Mouse (Mus musculus): Measurements from ENCODE around the gene 4930442H23Rik.
"Not testable (repeated sequence)": the region's sequence is repeated elsewhere in the genome, so short reads cannot be mapped to it uniquely, and the experiment has no call there.

4930442H23Rik gene

DNA sequence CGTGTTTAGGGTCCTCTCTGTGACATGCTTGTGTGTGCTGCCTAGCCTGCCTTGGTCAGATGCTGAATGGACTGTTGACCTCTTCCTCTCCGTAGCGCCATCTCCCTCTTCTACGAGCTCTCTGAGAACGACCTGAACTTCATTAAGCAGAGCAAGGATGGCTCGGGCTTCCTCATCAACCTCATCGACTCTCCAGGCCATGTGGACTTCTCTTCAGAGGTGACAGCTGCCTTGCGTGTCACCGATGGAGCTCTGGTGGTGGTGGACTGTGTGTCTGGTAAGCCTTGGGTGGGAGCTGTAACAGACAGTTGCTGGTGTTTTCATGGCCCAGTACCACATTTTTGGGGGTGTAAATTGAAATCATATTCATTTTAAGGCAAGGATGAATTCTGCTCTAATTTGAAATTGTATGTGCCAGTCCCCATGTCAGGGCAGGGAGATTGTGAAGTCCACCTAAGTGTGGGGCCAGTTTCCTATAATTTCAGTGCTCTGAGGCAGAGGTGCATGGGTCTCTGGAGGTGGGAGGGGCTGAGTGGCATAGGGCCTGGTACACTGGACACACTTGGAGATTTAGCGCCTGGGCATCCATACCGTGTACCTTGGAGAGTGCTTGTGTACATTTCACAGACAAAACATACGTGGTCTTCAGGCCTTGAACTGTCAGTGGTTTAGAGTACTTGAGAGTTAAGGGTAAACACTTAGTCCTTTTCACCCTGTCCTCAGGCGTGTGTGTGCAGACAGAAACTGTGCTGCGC, 5.5 kb downstream of the 4930442H23Rik start:
- DNase-seq (ENCODE audit: low spot score in 2 of 2) = no peak

DNA sequence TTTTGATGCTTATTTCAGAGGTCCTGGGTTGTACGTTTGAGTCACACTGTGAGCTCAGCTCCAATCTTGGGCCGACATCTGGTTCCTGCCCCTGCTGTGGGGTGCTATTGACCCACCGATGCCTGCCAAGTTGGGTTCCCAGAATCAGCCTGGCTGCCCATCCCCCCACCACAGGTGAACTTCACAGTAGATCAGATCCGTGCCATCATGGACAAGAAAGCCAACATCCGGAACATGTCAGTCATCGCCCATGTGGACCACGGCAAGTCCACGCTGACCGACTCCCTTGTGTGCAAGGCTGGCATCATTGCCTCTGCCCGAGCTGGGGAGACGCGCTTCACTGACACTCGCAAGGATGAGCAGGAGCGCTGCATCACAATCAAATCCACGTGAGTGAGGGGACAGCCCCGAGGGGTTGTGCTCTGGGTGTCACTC, 6.1 kb downstream of the 4930442H23Rik start:
- no peak for DNase-seq (ENCODE audit: low spot score in 2 of 2)

DNA sequence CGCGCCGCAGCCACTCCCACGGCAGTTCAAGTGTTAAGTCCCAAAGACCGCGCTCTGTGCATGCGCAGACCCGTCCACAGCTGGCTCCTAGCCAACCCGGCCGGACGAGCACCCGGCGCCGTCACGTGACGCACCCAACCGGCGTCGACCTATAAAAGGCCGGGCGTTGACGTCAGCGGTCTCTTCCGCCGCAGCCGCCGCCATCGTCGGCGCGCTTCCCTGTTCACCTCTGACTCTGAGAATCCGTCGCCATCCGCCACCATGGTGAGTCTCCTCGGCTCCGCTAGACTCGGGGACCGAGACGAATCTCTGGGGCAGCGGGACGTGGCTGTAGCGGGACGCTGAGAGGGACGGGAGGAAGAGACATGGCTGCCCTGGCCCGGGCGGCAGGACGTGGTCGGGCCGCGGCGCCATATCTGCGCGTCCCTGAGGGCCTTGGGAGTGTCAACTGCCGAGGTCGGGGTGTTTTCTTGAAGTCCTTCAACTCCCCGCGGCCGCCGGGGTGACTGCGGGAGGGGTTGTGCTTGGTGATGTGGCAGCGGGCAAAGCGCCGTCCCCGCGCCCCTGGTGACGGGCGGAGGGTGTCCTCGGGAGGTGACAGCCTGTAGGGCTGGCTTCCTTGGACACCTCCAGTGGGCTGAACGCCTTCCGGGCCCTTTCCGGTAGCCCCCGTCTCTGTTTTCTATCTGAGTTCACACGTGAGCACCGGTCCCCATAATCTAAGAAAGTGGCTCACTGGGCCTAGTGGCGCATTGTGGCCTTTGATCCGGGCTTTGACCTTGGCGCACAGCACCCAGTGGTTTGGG, 7.0 kb downstream of the 4930442H23Rik start, which contains the start of gene Eef2:
Gene Eef2, plus strand, starts transcription at position 166 of the 806 bp plus-strand sequence.
- peak; percentile 96 to 99 for DNase-seq (ENCODE audit: low spot score in 2 of 2)

DNA sequence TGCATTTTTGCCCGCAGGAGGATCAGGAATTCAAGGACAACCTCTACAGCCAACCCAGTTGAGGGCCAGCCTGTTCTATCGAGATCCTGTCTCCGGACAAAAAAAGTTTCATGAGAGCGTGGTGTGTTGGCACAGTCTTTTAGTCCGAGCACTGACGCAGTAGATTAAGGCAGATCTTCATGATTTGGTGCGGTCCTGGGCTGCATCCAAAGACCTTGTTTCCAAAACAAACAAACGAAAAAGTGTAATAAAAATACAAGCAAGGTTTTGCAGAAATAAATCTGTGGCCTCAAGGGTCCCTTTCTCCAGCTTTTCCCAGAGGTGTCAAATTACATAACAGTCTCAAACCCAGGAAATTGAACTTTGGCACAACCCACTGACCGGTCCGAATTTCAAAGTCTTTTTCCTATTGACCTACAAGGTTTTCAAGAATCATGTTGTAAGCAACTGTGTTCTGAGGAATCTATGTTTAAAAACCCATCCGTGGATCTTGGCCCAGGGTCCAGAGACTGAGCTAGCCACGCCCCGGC, 7.6 kb downstream of the 4930442H23Rik start:
- no peak for DNase-seq (ENCODE audit: low spot score in 2 of 2)

DNA sequence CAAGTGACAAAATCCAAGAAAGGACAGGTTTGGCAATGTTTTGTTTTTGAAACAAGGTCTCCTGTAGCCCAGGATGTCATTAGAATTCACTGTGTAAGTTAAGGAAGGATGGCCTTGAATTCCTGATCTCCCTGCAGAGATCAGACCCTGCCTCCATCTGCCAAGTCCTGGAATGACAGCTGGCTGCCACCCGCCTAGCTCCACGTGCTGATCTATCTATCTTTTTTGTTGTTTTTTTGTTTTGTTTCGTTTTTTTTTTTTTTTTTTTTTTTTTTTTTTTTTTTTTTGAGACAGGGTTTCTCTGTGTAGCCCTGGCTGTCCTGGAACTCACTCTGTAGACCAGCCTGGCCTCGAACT, 8.3 kb downstream of the 4930442H23Rik start:
- not testable (repeated sequence) for DNase-seq (ENCODE audit: low spot score in 2 of 2)

DNA sequence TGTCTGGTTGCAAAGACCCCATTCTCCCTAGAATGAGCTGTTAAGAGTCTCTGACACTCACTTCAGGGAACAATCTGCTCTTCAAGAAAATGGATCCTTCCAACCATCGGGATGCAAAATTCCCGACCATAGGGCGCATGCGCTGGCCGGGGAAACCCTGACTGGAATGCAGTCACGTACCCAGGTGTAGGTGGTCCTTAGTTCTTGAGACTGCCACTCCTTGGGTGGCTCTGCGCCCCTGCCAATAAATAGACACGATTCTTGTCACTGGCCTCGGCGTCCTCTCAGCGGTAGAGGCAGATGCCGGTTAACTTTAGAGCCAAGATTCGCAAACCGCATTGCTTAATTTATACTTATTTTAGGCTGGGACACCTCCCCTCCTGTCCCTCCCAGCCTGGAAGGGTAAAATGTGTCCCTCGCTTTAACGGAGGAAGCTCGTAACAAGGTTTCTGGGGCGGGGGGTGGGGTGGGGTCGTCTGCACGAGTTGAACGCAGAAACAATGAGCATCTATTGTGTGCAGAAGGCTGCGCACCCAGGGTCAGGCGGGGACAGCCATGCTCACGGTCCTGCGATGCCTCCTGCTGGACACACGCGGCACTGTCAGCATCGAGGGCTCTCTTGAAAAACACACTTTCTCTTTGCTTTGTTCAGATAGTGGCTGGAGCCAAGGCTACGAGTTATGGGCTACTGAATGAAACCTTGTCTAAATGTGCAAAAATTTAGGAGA, 8.9 kb downstream of the 4930442H23Rik start:
- DNase-seq (ENCODE audit: low spot score in 2 of 2) = peak; percentile 83 to 85

DNA sequence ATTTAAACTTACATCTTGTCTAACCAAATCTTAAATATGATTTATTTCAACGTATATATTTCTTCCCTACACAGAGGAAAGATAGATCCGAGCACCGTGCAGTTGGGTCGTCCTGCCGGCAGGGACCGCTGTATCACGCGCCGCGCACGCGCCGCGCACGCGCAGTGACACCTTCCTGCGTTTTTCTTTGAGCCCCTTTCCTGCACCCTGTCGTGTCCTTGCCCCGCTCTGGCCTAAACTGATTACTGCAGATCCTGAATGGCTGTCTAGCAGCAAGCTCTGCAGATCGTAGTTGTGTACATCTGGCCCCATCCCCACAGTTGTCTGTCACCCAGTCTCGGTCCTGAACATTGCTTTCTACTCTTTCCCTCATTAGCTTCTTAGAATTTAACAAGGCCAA, 10.5 kb downstream of the 4930442H23Rik start:
- DNase-seq (ENCODE audit: low spot score in 2 of 2) = peak in 1 of 2 experiments; percentile 82

DNA sequence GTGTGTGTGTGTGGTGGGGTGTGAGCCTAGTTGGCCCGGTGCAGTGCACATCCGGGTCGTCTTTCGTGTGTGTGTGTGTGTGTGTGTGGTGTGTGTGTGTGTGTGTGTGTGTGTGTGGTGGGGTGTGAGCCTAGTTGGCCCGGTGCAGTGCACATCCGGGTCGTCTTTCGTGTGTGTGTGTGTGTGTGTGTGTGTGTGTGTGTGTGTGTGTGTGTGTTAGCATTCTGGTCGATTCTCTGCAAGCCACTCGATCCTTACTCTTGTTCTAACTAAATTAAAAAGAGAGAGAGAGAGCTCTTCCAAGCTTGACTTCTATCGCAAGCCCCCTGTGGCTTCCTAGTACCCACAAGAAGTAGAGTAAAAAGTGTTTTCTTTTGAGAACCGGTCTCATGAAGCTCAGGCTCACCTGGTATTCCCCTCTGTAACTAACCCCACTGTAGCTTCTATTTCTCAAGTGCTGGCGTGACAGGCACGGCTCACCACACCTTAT, 14.2 kb downstream of the 4930442H23Rik start:
- not testable (repeated sequence) for DNase-seq (ENCODE audit: low spot score in 2 of 2)

DNA sequence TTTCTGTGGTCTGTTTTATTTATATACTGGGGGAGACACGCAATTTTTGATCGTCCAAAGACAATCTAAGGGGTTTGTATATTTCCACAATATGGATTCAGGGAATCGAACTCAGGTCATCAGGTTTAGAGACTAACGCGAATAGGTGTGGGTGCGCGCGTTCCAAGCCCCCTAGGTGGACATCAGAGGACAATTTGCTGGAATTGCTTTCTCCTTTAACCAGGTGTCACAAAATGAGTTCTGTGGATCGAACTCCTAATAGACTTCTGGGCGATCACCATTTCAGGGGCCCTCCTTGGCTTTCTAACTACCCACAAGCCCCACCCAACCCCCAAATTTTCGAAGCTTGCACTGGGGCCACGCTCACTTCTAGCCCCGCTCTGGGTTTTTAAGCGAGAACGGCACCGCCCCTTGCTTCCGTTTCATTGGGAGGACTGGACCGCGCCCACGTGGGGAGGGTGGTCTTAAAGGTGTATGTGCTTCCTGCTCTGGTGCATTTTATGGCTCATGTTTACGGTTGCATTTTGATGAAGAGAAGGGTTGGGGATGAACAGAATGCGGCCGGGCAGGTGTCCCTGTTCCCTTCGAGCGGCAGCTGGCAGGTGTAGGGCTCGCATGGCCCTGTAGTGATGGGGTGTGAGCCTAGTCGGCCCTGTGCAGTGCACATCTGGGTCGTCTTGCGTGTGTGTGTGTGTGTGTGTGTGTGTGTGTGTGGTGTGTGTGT, 15.0 kb downstream of the 4930442H23Rik start:
- DNase-seq (ENCODE audit: low spot score in 2 of 2) = peak in 1 of 2 experiments; percentile 70

DNA sequence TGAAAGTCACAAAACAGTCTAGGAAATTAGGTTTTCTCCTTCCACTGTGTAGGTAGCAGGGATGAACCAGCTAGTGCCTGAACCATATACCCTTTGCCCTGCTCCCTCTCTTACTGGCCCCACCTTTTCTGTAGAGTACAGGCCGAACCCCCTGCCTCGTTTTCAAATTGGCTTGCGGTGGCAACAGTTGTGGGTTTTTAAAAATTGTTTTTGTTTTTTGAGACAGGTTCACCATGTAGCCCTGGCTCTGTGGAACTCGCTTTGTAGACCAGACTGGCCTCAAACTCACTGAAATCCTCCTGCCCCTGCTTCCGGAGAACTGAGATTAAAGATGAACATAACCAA, 15.6 kb downstream of the 4930442H23Rik start:
- DNase-seq (ENCODE audit: low spot score in 2 of 2) = no peak

DNA sequence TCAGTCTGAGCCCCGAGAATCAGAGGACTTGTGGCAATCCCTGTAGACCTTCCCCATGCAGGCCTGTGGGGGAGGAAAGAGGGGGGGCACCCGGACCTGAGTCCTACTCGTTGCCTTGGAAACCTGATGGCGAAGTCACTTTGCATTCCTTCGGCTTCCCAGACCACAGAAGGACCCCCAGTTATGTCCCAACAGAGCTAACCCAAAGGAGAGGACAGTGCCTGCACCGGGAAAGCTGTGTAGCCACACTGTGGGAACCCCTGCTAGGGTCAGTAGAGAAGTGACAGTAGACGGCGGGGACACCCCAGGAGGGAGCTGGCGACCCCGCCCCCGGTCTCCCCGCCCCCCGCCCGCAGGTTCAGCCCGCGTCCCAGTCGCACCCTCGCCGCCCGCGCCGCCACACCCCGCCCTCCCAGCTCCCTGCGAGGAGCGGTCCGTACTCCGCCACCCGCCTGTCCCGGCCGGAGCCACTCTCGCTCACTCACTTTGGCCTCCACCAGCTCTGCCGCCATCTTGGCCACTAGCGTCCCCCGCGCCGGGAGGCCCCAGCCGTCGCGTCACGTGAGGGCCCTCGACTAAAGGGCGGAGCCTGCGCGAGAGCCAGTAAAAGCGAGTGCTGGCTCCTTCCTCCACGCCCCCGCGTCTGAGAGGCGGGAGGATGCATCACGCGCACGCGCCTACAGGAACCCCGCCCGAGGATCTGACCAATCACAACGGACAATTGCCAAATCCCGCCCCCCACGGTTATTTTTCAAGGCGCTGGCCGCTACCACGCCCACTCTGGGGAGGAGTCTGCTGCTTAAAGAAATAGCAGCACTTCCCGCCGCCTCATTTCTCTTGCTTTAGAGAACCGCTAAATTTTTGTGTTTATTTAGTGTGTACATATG, 16.2 kb downstream of the 4930442H23Rik start, which contains the start of gene Pias4:
Gene Pias4, minus strand, starts transcription at position 724 of the 887 bp plus-strand sequence.
- DNase-seq (ENCODE audit: low spot score in 2 of 2) = peak; percentile 100

DNA sequence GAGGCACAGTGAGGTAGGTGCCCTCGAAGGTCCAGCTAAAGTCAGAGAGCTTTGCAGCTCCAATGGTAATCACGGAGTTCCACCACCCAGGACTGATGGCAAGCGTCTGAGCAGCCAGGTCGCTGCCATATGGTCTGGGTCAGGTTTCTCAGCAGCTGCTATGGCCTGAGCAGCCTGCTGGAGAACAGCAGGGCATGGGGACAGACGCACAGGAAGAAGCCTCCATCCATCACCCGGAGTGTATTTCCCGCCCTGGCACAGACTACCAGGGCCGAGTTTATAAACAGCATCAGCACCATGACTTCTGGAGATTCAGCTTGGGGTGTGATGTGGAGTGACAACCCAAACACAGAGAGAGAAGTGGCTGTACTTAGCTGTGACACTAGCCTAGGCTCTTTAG, 18.5 kb downstream of the 4930442H23Rik start:
- DNase-seq (ENCODE audit: low spot score in 2 of 2) = no peak

DNA sequence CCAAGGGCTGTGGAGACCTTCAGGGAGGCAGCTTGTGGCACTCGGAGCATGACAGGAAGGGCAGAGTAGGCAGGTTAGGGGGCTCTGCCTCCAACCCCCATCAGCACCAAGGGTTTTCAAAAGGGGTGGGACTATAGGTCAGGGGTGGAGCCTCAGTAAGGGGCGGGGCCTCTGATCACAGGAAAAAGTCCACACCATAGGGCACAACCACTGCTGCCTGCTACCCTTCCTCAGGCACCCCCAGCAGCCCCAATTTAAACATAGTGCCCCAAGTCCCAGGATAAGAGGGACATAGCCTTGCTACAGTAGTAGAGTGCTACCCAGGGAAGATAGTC, 21.4 kb downstream of the 4930442H23Rik start:
- no peak for DNase-seq (ENCODE audit: low spot score in 2 of 2)

DNA sequence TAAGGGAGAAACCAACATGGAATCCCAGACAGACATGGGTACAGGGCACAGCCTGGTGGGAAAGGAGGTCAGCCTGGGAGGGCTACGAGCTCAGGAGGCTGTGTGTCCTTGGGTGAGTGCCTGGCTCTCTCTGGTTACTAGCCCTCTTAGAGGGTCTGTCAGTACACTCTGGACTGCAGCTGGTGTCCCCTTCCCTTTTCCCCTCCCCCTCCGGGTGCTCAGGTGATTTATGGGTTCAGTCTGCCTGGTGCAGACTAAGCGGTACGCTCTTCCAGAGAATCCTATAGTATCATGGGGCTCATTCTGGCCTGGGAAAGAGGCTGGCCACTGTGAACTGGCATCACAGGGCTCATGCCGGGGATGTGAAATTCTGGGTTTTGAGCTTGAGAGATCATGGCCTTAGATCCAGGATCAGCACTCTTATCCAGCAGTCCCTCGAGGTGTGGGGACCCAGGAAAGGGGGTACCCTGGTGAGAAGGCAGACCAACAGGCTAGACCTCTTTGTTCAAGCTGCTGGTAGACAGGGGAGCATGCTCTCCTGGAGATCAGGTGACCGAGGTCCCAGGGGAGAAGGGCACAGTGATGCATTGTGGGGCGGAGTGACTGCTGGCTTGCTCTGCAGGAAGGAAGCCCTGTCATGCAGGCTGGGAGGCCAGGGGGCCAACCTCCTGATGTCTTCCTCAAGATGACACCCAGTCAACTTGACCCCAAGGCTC, 21.9 kb downstream of the 4930442H23Rik start:
- no peak for DNase-seq (ENCODE audit: low spot score in 2 of 2)

DNA sequence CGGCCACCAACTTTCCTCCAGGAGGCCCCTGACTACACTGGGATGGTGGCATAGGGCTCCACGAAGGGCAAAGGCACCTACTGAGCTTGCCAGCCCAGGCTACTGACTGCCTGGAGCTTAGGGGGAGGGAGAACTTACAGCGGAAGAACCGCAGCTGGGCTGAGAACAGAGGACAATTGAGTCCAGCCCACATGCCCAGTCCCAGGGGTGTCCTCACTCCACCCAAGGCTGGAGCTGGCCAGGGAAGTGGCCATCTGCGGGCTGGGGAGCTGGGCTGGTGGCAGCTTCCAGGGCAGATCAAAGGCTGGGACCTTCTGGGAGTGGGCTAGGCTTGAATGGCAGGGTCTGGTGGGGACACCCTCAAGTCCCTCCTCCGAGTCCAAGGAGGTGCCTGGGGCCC, 28.9 kb downstream of the 4930442H23Rik start:
- no peak for DNase-seq (ENCODE audit: low spot score in 2 of 2)

DNA sequence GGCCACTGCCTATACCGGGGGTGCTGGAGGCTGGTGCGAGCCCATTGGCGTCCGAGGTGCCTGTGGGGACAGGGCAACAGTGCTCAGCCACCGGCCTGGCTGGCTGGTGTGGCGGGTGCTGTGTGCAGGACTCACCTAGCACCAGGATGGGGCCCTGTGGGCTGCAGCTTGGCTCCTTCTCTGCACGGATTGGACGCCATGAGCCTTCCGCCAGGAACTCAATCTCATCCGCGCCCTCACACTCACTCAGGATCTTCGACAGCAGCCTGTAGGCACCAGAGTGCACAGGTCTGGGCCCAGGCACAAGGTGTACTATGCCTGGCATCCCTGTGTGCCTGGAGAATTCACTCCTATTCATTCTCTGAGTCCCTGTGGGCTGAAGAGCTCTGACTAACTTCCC, 29.3 kb downstream of the 4930442H23Rik start:
- no peak for DNase-seq (ENCODE audit: low spot score in 2 of 2)

DNA sequence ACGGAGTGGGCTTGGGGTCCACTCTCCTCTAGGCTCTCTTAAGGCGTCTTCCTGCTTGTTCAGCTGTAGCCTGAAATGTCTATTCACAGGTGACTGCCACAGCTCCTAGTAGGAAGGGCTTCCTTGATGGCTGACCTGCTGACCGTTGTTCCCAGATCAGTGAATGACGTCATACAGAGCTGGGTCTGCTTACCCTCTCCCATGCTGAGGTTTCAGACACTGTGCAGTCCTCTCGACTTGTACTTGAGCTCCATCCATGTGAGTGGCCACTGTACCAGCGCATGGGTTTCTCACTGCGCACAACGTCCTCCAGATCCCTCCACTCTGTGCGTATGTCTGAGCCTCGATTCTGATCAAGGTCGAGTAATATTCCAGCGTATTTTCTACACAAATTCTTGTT, 31.0 kb downstream of the 4930442H23Rik start:
- DNase-seq (ENCODE audit: low spot score in 2 of 2) = no peak

DNA sequence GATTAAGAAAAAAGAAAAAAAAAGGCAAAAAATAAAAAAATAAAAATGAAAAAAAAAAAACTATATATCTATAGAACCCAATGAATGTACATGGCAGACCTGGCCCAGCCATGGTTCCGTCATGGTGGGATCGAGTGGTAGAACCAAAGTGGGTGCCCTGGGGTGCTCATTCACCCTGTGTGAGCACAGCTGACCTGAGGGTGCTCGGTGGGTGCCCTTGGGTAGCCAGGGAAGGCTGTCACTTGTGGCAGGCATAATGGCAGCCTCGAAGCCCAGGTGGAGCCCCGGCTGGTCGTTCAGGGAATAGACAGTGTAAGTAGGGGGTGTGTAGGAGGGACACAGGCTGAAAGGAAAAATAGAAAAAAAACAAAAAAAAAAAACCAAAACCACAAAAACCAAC, 32.4 kb downstream of the 4930442H23Rik start:
- DNase-seq (ENCODE audit: low spot score in 2 of 2) = no peak

DNA sequence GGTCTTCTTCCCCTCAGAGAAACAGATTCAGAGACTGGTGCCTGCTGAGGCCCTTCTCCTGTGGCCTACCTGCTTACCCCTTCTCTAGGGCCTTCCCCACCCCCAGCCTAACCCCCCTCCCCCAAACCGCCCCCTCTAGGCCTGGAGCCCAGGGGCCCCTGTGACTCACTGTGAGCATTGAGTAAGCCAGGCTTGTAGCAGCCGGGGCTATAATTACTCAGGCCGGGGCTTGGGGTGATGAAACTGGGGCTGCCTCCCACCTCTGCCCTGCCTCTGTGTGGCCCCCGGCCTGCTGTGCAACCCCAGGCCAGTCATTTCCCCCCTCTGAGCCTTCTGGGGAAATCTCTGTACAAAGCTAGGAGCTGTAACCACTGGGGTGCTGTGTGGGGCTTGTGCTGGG, 37.4 kb downstream of the 4930442H23Rik start:
- DNase-seq (ENCODE audit: low spot score in 2 of 2) = no peak

DNA sequence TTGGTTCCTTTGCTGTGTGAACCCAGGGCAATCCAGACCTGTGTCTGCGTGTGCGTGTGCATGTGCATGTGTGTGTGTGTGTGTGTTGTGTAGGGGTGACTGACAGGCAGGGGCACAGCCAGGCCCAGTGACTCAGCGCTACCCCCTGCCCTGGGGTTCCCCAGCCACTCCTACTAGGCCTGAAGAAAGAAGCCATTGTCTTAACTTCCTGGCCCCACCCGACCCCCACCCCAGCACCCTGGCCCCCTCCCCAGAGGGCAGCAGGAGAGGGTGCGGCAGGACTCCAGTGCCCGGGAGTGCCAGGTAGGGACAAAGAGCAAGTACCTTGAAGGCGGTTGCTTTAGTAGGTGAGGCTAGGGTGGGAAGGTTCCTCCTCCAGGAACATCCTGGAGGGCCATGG, 37.9 kb downstream of the 4930442H23Rik start:
- no peak for DNase-seq (ENCODE audit: low spot score in 2 of 2)

Measured in frontal cortex, postnatal 14 days (tissue).